Mouse (Mus musculus) G1E-ER4 (cell line): ENCODE results near the gene Dio2. TPM values are rescaled to one million over a fixed set of nuclear protein-coding genes. Genes with fewer than 3 reads are reported as not detected.

Experiments used
- GATA1 ChIP-seq: IDR thresholded peaks from one replicate; pipeline ENCODE4 v1.8.0; 2012; ENCODE audit warnings: low read length, inconsistent platforms
- polyA plus RNA-seq: library from polyadenylated mRNA; stranded (reverse); fragments of >175 nt; gene quantifications from 2 replicates; pipeline ENCODE4 v1.2.3, GENCODE M21; 2012

The Dio2 gene
- not detected in 2 replicates for polyA plus RNA-seq

GRCm38 (mm10) chr12:90738388-90739223 lies at the start of gene Dio2:
Dio2 (minus strand) TSS chr12:90738438.
- no peak for TF ChIP-seq GATA1

GRCm38 (mm10) chr12:90781438-90781837 lies 43.2 kb upstream of the Dio2 start:
- TF ChIP-seq GATA1: no peak

GRCm38 (mm10) chr12:90744752-90745151 lies 6.5 kb upstream of the Dio2 start:
- TF ChIP-seq GATA1: no peak

- no peak for TF ChIP-seq GATA1
These were observed 5.4 kb upstream of the Dio2 start for GRCm38 (mm10) chr12:90743633-90744032.

GRCm38 (mm10) chr12:90740468-90740867 lies 2.2 kb upstream of the Dio2 start:
- no peak for TF ChIP-seq GATA1

GRCm38 (mm10) chr12:90737932-90738331 lies 306 bp downstream of the Dio2 start:
- no peak for TF ChIP-seq GATA1

GRCm38 (mm10) chr12:90735447-90735846 lies 2.8 kb downstream of the Dio2 start:
- no peak for TF ChIP-seq GATA1

GRCm38 (mm10) chr12:90734503-90734902 lies 3.7 kb downstream of the Dio2 start:
- no peak for TF ChIP-seq GATA1

GRCm38 (mm10) chr12:90733721-90734120 lies 4.5 kb downstream of the Dio2 start:
- no peak for TF ChIP-seq GATA1

- TF ChIP-seq GATA1: no peak
These were observed 8.6 kb downstream of the Dio2 start for GRCm38 (mm10) chr12:90729648-90730047.

GRCm38 (mm10) chr12:90725107-90725506 lies 13.1 kb downstream of the Dio2 start:
- TF ChIP-seq GATA1: no peak

- no peak for TF ChIP-seq GATA1
These were observed 13.6 kb downstream of the Dio2 start for GRCm38 (mm10) chr12:90724644-90725043.

- no peak for TF ChIP-seq GATA1
These were observed 44.1 kb downstream of the Dio2 start for GRCm38 (mm10) chr12:90694135-90694534.
